Mouse (Mus musculus) erythroblast, embryonic 14.5 days (primary cell): ENCODE results near the gene Marc2. TPM values are rescaled to one million over a fixed set of nuclear protein-coding genes. Genes with fewer than 3 reads are reported as not detected.

Experiments
- H3K27me3 ChIP-seq: 2 replicates; pipeline ENCODE4 v1.6.1; 2012; ENCODE audit warnings: inconsistent platforms; ENCODE audit not compliant: control insufficient read depth
- H3K36me3 ChIP-seq: 2 replicates; pipeline ENCODE4 v1.6.1; 2012; ENCODE audit warnings: mild to moderate bottlenecking, inconsistent platforms; ENCODE audit not compliant: control insufficient read depth
- H3K4me1 ChIP-seq: 2 replicates; pipeline ENCODE4 v1.6.1; 2012; ENCODE audit warnings: inconsistent platforms; ENCODE audit not compliant: control insufficient read depth
- H3K4me3 ChIP-seq: replicated peaks from 2 replicates; pipeline ENCODE3; 2012; ENCODE audit warnings: moderate library complexity, mild to moderate bottlenecking, inconsistent platforms
- H3K9me3 ChIP-seq: 2 replicates; pipeline ENCODE4 v1.6.1; 2012; ENCODE audit warnings: low read length, inconsistent platforms, mixed read lengths; ENCODE audit not compliant: control insufficient read depth
- GATA1 ChIP-seq: IDR thresholded peaks from 2 replicates; pipeline ENCODE4 v1.6.1; 2012; ENCODE audit warnings: low read length, inconsistent platforms, mixed read lengths
- TAL1 ChIP-seq: IDR thresholded peaks from 3 replicates; pipeline ENCODE4 v1.6.1; 2012; ENCODE audit warnings: low read length, inconsistent platforms, mixed read lengths
- polyA plus RNA-seq: library from polyadenylated mRNA; stranded (reverse); fragments of >175 nt; gene quantifications from 2 replicates; pipeline ENCODE4 v1.2.3, GENCODE M21; 2012

The Marc2 gene
- polyA plus RNA-seq, 1 experiment: 6.8 TPM

DNA sequence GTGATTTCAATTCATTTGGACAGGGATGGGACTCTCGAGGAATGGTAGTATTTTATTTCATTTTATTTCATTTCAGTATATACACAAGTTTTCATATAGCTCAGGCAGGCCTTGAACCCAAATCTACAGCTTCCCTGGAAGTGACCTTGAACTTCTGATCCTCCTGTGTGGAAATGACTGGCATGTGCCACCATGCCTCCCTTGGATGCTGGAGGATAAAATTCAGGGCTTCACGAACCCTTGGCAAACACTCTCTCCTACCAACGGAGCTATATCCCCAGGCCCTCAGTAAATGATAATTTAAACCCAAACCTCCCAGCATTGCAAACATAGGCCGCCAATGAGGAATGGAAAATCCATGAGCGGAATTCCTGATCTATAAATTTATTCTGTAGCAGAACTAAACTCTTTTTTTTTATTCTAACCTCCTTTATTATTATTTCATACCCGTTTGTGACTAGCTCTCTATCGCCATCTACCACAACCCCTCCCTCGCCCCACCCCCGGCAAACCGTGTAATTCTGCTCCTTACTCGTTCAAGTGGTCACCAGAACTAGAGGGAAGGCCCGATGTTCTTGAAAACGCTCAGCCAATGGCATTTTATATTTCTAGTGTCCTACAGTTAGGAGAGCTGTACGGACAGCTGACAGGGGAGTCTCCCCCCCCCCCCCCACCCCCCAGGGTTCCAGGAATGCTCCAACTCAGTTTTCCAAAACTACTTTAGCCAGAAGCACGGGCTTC, 1.8 kb downstream of the Marc2 start:
- H3K27me3 ChIP-seq: no peaks in the 10 kb centered on the region
- no peak for TF ChIP-seq GATA1
- peak overlapping the region; percentile 73 for H3K4me3 ChIP-seq
- H3K4me1 ChIP-seq: peaks cover 65% of the 10 kb centered on the region
- H3K9me3 ChIP-seq: no peaks in the 10 kb centered on the region
- H3K36me3 ChIP-seq: peaks cover 19% of the 10 kb centered on the region

DNA sequence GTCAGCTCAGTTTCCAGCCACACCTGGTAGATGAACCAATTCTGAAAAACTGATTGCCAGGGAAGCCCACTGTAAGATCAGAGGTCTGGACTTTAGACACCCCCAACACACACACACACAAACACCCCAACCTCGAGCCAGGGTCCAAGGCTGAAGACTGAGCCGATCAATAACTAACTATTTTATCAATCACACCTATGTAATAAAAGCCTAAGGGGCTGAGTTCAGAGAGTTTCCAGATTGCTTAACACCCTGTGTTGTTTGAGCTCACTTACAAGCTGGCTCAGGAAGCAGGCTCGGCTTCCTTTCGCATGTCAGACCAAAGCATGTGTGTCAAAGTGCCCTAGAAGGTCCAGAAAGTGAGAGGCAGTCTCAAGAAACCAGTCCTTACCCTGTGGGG, 8.6 kb downstream of the Marc2 start:
- TF ChIP-seq GATA1 (no peak), TAL1 (no peak)
- Histone ChIP-seq H3K27me3 (no peaks in the 10 kb centered on the region), H3K9me3 (no peaks in the 10 kb centered on the region), H3K4me1 (peaks cover 23% of the 10 kb centered on the region), H3K36me3 (peaks cover 69% of the 10 kb centered on the region), H3K4me3 (no peak overlapping the region)

- TF ChIP-seq GATA1 (no peak), TAL1 (no peak)
- Histone ChIP-seq H3K9me3 (no peaks in the 10 kb centered on the region), H3K36me3 (peaks cover 80% of the 10 kb centered on the region), H3K27me3 (no peaks in the 10 kb centered on the region), H3K4me3 (no peak overlapping the region), H3K4me1 (peaks cover 11% of the 10 kb centered on the region)
Observed at GRCm38 (mm10) chr1:184836350-184836749, 9.9 kb downstream of the Marc2 start.

DNA sequence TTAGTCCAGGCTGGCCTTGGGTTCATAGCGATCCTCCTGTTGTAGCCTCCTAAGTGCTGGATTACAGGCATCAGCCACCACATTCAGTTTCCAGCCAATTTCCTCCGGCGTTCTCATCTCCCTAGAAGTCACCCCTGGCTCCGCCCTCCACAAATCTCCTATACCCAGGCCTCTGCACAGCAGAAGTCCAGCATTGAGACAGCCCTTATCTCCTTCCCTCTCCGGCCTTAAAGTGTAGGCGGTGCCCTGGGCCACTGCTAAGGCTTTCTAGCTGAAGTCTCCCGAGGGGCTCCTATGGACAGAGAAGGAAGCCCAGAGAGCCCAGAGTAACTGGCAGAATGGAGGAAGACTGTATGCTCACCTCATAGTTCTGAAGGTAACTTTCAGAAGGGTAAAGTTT, 12.8 kb downstream of the Marc2 start:
- no peak for TF ChIP-seq GATA1
- no peak for TF ChIP-seq TAL1
- Histone ChIP-seq H3K4me1 (peaks cover 7% of the 10 kb centered on the region), H3K27me3 (no peaks in the 10 kb centered on the region), H3K9me3 (no peaks in the 10 kb centered on the region), H3K36me3 (peaks cover 82% of the 10 kb centered on the region), H3K4me3 (no peak overlapping the region)

DNA sequence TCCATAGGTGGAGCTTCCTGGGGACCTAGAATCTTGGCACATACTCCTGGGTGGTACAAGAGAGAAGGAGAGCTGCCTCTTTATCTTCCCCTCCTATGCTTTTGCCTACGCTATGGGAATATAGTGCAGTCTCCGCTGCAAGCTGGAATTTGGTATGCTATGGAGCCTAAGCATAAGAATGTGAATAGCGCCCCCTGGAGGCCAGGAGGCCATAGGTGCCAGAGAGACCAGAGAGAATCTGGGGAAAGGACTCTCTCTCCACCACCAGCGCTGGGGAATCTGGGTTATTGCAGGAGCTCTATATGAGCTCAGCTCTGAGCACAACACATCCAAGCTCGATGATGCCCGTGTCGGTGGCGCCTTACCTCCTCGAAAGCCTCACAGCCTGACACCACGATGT, 14.0 kb downstream of the Marc2 start:
- H3K9me3 ChIP-seq: no peaks in the 10 kb centered on the region
- no peaks in the 10 kb centered on the region for H3K27me3 ChIP-seq
- peaks cover 80% of the 10 kb centered on the region for H3K36me3 ChIP-seq
- no peak for TF ChIP-seq TAL1
- no peak for TF ChIP-seq GATA1
- H3K4me3 ChIP-seq: no peak overlapping the region
- peaks cover 7% of the 10 kb centered on the region for H3K4me1 ChIP-seq

GRCm38 (mm10) chr1:184829897-184830296, 16.4 kb downstream of the Marc2 start:
- Histone ChIP-seq H3K4me1 (peaks cover 8% of the 10 kb centered on the region), H3K4me3 (no peak overlapping the region), H3K27me3 (no peaks in the 10 kb centered on the region), H3K9me3 (no peaks in the 10 kb centered on the region), H3K36me3 (peaks cover 75% of the 10 kb centered on the region)
- TF ChIP-seq GATA1 (no peak), TAL1 (no peak)

DNA sequence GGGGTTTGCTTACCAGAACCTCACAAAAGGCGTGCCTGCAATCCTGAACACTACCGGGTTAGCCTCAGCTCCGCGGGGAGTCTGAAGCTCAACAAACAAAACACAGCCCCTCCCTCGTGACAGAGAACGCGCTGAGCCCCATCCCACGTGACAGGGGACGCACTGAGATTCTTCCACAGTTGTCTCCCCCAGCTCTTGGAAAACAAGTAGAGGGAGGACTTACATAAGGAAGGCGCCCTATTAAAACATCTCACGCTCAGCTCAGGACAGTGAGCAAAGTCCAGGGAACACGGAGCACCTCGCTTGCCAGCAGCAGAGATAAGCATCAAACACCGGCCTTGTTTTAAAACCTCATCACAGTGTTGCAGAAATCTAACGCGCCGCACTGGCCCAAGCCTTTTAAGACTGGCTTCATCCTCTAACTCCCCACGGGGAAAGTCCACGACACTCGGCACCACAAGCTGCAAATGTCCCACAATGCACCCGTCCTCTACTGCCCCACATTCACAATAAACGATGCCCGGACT, 19.0 kb downstream of the Marc2 start:
- Histone ChIP-seq H3K9me3 (no peaks in the 10 kb centered on the region), H3K4me3 (no peak overlapping the region), H3K4me1 (peaks cover 8% of the 10 kb centered on the region), H3K36me3 (peaks cover 62% of the 10 kb centered on the region), H3K27me3 (no peaks in the 10 kb centered on the region)
- TF ChIP-seq GATA1: no peak
- no peak for TF ChIP-seq TAL1

DNA sequence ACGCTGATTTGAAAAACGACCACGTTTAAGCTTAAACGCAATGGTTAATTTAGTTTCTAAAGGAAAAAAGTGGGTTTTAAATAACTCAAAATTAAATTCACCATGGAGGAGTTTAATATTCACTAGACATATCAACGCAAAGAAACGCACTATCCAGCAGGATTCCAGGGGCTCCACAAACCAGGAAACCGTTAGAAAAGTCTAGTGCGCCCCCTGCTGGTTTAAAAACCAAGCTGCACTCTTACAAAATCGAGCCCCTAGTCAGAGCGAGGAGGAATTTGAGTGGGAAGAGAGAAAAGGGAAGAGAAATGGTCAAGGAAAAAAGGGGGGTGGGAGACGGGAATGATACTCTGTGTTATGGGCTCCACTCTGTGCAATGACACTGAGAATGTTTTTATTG, 21.2 kb downstream of the Marc2 start:
- H3K4me3 ChIP-seq: no peak overlapping the region
- H3K9me3 ChIP-seq: no peaks in the 10 kb centered on the region
- no peaks in the 10 kb centered on the region for H3K27me3 ChIP-seq
- TF ChIP-seq GATA1 (no peak), TAL1 (no peak)
- H3K36me3 ChIP-seq: peaks cover 57% of the 10 kb centered on the region
- peaks cover 8% of the 10 kb centered on the region for H3K4me1 ChIP-seq

DNA sequence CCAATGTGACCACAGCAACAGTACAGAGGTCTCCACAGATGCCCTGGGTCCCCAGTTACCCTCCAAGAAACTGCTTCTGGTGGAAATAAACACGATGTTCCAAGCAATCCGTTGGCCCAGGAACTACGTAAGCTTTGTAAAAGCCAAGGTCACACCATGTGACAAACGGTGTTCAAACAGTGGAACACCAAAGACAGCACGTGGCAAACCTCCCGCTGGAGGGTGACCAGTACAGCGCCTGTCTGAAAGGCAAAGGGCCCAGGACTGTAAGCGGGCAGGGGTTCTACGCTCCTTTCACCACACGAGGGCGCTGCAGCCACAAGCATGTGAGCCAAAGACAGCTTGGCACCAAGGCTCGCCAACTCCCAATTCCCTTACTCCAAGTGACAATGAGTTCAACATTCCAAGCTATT, 21.8 kb downstream of the Marc2 start:
- TF ChIP-seq TAL1 (no peak), GATA1 (no peak)
- peaks cover 55% of the 10 kb centered on the region for H3K36me3 ChIP-seq
- H3K27me3 ChIP-seq: no peaks in the 10 kb centered on the region
- peaks cover 8% of the 10 kb centered on the region for H3K4me1 ChIP-seq
- no peaks in the 10 kb centered on the region for H3K9me3 ChIP-seq
- no peak overlapping the region for H3K4me3 ChIP-seq
